Mouse (Mus musculus) c-Kit-negative CD71-positive TER-119-positive erythroid progenitor cells, embryonic 14.5 days (primary cell): ENCODE data around the gene Poc1a.

Experiments
- DNase-seq: peaks from one replicate; pipeline ENCODE4 v3.0.0-alpha.2; 2013; ENCODE audit warnings: low read depth, low spot score

The Poc1a gene

GRCm38 (mm10) chr9:106399808-106400207 lies 118.9 kb downstream of the Poc1a start:
- DNase-seq = no peak
